Mouse (Mus musculus) retina, adult 2 months (tissue): Measurements from ENCODE around the gene Vps26b.

ENCODE experiments used
- DNase-seq: peaks from one replicate; pipeline ENCODE4 v3.0.0-alpha.2; 2012; ENCODE audit warnings: low read depth, low spot score

Vps26b gene

DNA sequence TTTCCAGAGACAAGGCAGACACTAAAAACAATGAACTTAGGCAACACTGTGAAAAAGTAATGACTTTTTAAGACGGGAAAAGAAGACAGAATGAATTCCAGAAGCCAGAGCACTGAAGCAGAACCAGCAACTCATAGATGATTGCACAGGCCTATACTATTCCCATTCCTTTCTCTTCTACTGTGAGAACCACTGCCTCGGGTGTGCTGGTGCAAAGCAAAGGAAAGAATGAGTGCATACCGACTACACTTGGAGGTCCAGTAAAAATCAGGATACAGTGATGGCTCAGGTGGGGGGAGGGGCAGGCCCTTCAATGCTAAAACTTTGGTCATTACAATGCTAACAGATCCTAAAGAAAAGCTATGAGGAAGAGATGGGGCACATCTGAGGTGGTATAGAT, 36.0 kb downstream of the Vps26b start:
- DNase-seq = no peak

DNA sequence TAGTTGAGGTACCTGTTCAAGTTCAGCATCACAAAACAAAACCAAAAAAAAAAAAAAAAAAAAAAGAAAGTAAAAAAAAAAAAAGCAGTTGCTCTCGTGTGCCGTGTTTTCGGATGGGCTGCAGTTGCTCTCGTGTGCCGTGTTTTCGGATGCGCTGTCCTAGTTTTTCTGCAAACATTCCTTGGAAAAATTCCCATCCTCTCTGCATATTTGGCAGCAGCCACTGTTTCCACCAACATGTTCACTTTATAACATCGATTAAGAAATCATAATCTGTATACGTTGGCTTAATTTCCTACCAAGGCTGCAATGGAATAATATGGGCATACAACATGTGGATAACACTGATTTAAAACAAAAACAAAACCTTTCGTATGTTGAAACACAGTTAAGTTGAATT, 36.7 kb downstream of the Vps26b start:
- no peak for DNase-seq

DNA sequence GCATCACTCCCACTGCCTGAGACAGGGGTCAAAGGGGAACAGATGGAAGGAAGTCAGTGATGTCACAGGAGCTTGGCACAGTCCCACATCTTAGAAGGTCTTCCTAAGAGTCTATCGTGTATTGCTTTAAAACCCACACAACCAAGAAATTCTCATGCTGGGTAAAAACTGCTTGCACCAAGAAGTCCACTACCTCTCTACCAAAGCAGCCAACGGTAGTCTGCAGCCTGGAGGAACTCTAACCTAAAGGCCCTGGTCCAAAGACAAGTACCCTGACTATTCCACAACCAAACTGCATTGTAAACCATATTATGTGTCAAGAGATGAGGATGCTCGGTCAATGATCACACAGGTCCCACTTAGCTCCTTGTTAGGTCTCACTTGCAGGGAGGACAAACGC, 39.7 kb downstream of the Vps26b start:
- no peak for DNase-seq

DNA sequence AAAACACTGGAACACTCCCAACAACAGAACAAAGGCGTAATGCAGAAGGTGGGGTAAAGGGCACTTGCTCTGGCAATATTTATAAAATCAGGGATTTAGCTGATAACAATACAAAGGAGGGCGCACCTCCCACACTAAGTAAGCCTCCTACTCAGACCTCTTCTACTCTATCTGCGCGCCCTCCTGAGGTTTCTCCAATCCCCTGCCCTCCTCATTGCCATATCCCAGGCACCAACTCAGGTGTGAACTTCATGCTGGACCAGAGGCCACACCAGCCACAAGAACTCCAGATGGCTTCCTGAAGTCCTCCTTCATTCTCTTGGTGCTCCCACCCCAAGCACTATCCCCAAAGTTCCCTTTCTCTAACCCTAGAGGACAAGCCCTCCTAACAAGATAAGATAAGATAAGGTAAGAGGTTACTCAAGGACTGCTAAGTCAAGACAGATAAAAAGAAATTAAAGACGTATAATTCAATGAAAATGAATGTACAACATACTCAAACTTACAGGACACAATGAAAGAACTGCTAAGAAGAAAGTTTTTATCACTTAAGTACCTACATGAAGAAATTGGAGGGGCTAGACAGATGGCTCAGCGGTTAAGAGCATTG, 44.1 kb downstream of the Vps26b start:
- DNase-seq = no peak

DNA sequence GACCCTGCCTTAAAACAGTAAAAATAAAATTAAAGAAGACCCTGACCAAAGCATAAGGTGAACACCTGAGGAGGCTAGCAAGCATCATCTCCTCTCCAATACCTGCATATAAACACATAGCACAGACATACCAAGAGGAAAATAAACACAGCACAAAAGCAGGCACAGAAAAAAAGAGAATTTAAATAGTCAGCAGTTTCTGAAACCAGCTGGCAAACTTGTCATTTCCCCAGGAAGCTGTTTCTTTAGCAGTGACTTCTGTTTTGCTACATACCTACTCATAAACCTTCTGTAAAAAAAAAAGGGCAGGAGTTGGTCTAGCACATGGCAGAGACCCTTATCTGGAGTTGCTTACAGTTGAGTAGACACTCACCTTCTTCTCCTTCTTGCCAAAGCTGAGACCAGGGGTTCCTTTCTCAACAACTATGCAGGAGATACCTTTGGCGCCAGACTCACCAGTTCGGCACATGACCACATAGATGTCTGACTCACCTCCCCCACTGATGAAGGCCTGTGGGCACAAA, 44.7 kb downstream of the Vps26b start:
- no peak for DNase-seq

DNA sequence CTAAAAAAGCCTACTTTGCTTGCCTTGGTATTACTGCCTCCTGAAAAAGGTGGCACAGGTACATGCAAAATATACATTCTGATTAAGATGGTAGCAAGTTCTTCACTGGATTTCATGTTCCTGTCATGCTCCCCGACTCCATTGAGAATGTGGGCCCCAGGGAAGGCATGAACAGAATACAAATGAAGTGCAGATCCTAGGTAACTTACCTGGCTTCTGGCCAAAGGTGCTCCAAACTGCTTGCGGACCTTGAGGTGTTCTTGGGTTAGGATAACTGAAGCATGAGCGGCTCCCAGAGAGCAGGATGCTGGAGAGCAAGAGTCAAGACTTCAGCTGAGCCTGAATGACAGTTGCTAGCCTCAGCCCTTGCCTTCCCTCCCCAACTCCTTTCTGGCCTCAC, 51.1 kb downstream of the Vps26b start:
- no peak for DNase-seq

DNA sequence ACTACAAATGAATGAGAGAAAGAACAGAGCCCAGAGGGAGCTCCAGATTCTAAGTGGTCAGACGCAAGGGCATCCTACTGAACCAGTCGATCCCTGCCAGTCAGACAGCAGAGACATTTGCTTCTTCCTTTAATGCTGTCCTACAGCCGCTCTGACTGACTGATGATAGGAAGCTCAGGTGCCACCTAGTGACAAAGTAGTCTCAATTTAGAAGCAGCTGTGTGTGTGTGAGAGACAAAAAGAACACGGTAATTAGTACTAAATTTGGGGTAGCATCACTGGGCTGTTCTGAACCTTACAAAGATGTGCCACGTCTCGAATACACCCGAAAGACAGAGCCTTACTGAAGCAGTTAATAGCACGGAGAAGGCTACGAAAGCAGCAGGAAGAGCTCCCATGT, 52.1 kb downstream of the Vps26b start:
- no peak for DNase-seq
